In genomic region chr13:77878120-77878519, GRCm38 (mm10) we compare ENCODE assay signal across 14 mouse cellular contexts.
"Had no signal": no experiment of that assay in that cellular context is flagged by ENCODE, and none has a peak within 500 bp of the region (broad histone marks: within the 10 kb centered on the region; RNA-seq: fewer than 3 reads in every experiment).

No protein-coding gene starts in this region.

- H3K4me2 ChIP-seq: kidney, embryonic 15.5 days; limb, embryonic 15.5 days; liver, embryonic 12.5 days; lung, embryonic 14.5 days; neural tube, embryonic 12.5 days had no signal

- H3K9ac ChIP-seq: kidney, embryonic 15.5 days; limb, embryonic 15.5 days; liver, embryonic 12.5 days; lung, embryonic 14.5 days; neural tube, embryonic 12.5 days had no signal

- H3K36me3 ChIP-seq: kidney, embryonic 15.5 days; limb, embryonic 15.5 days; liver, embryonic 12.5 days; neural tube, embryonic 12.5 days had no signal

- H3K4me3 ChIP-seq: kidney, embryonic 15.5 days; limb, embryonic 15.5 days; liver, embryonic 12.5 days; megakaryocyte, embryonic 14.5 days; neural tube, embryonic 12.5 days had no signal

- H3K27ac ChIP-seq: kidney, embryonic 15.5 days; limb, embryonic 15.5 days; liver, embryonic 12.5 days; macrophage; neural tube, embryonic 12.5 days; stomach, postnatal 0 days had no signal

- H3K9me3 ChIP-seq: kidney, embryonic 15.5 days; limb, embryonic 15.5 days; liver, embryonic 12.5 days; megakaryocyte, embryonic 14.5 days; neural tube, embryonic 12.5 days had no signal

- ATAC-seq: liver, embryonic 12.5 days had no signal

- H3K27me3 ChIP-seq: kidney, embryonic 15.5 days; limb, embryonic 15.5 days; liver, embryonic 12.5 days; megakaryocyte, embryonic 14.5 days; neural tube, embryonic 12.5 days had no signal

- DNase-seq: kidney, adult 2 months; kidney, postnatal 14 days; layer of hippocampus, adult 9-11 months; layer of hippocampus, postnatal 36 days; lung, embryonic 14.5 days; lung, postnatal 14 days; thymus, postnatal 4 days had no signal

- H3K4me1 ChIP-seq: kidney, embryonic 15.5 days; limb, embryonic 15.5 days; liver, embryonic 12.5 days; megakaryocyte, embryonic 14.5 days; neural tube, embryonic 12.5 days had no signal
